Mouse (Mus musculus) forebrain, embryonic 12.5 days (tissue): ENCODE measurements around the gene Ubap2l. TPM values are rescaled to one million over a fixed set of nuclear protein-coding genes. Genes with fewer than 3 reads are reported as not detected.

Source experiments
- ATAC-seq: fragments of 200-750 bp; cut with Nextera tagmentation; 2 replicates; pipeline ENCODE4 v1.8.0; 2017; ENCODE audit warnings: moderate TSS enrichment; ENCODE audit not compliant: low FRiP score
- H3K27ac ChIP-seq: fragments of 300-500 bp; sonication (generic); 2 replicates; pipeline ENCODE4 v1.5.1; 2016; ENCODE audit warnings: mild to moderate bottlenecking
- H3K27me3 ChIP-seq: fragments of 300-500 bp; sonication (generic); 2 replicates; pipeline ENCODE4 v1.6.1; 2016; ENCODE audit warnings: mild to moderate bottlenecking
- H3K36me3 ChIP-seq: fragments of 300-500 bp; sonication (generic); replicated peaks from 2 replicates; pipeline ENCODE4 v1.6.1; 2016; ENCODE audit warnings: mild to moderate bottlenecking
- H3K4me1 ChIP-seq: fragments of 300-500 bp; sonication (generic); 2 replicates; pipeline ENCODE4 v1.6.1; 2016
- H3K4me2 ChIP-seq: fragments of 300-500 bp; sonication (generic); 2 replicates; pipeline ENCODE4 v1.6.1; 2016; ENCODE audit warnings: mild to moderate bottlenecking, moderate library complexity
- H3K4me3 ChIP-seq: fragments of 300-500 bp; sonication (generic); replicated peaks from 2 replicates; pipeline ENCODE4 v1.5.1; 2016; ENCODE audit warnings: mild to moderate bottlenecking
- H3K9ac ChIP-seq: fragments of 300-500 bp; sonication (generic); 2 replicates; pipeline ENCODE4 v1.6.1; 2016; ENCODE audit warnings: mild to moderate bottlenecking
- H3K9me3 ChIP-seq: fragments of 300-500 bp; sonication (generic); 2 replicates; pipeline ENCODE4 v1.6.1; 2016
- WGBS: fragments of 180-500 bp; shearing (Covaris S2); methylation state at CpG from one replicate; pipeline ENCODE4 v1.1.7; 2016; 5-methylcytosine and 5-hydroxymethylcytosine counted together
- polyA plus RNA-seq: library from polyadenylated mRNA; unstranded; fragments of >200 nt; fragmentation: Nextera tagmentation; extraction: Ambion mirVana; gene quantifications from 2 replicates; pipeline ENCODE4 v1.2.1, GENCODE M21; 2016

The Ubap2l gene
- polyA plus RNA-seq, 1 experiment from 2014 or later = 205 TPM

DNA sequence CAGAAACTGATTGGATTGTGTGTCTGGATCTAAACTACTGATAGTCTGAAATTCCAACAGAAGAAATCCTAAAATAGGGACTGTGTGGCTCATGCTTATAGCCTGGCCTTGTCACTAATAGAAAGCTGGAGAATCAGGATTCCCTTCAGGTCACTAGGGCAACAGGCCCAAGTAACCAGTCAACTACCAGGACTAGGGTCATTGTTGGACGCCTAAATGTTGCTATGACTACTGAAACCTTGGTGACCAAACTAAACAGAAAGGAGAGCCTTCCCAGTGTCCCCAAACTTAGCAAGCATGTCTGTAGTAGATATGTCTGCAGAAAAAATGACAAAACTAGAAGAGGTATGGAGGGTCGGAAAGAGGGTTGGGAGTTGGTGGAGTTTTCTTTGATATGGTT, 10.1 kb upstream of the Ubap2l start:
- WGBS = 73% methylated on average over 2 of the region's 2 CpGs
- no peak overlapping the region for H3K9ac ChIP-seq
- no peak overlapping the region for H3K27ac ChIP-seq
- no peaks in the 10 kb centered on the region for H3K27me3 ChIP-seq
- H3K9me3 ChIP-seq = no peaks in the 10 kb centered on the region
- H3K4me3 ChIP-seq = no peak overlapping the region
- H3K4me2 ChIP-seq = no peak overlapping the region
- peaks cover 54% of the 10 kb centered on the region for H3K36me3 ChIP-seq
- no peaks in the 10 kb centered on the region for H3K4me1 ChIP-seq
- ATAC-seq = no peak

DNA sequence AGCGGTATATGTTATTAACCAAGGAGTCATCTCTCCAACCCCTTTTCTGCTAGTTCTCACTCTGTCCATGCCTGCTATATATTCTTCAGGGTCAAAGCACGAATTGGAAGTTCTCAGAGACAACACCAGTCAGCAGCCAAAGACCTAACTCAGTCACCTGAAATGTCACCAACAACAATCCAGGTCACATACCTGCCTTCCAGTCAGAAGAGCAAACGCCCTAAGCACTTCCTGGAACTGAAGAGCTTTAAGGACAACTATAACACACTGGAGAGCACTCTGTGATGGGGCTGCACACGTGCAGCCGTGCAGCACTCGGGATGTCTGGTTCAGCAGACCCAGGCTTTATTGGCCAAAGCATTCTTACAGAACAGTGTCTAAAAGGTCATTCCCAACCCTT, 9.1 kb upstream of the Ubap2l start:
- WGBS = 93% methylated on average over 6 of the region's 6 CpGs
- ATAC-seq = no peak
- H3K27me3 ChIP-seq = no peaks in the 10 kb centered on the region

DNA sequence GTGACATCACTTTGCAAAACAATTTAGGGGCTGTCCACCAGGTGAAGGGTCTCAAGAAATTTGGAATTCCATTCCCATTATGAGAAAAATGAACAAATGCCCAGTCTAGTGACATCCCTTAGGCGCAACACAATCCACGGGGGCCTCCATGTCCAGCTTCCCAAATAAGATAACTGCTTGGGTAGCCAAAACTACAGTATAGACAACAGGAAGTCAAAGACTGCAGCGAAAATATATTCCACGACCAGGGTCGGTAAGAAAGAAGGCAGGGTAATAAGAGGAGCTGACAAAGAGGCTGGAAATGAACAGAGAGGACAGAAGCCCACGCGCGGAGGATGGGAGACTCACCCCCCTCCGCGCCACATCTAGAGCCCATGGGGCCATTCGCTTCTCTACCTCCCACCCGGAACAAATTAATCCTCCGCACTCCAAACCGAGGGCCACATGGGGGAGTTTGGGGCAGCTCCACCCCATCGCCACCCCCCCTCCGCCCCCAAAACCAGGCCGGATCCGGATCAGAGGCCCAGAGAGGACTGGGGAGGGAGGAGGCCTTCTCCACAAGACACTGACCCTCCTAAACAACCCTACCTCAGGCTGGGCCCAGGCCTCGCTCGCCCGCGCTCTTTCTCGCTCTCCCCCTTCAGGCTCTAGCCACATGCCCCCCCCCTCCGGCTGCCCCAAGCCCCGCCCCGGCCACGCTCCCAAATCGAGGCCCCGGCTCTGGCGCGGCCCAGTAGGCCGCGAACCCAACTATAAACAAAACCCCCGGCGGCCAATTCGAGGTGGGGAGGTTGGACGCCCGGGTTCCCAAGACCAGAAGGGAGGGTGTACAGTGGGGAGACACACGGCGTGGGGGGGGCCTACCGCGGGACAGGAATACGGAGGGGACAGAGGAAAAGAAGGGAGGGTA, 732 bp downstream of the Ubap2l start, which contains the start of gene 4933434E20Rik:
Gene 4933434E20Rik, plus strand, starts transcription at position 196 of the 910 bp plus-strand sequence.
- peaks cover 32% of the 10 kb centered on the region for H3K4me1 ChIP-seq
- under 1% methylated on average over 43 of the region's 43 CpGs for WGBS
- no peaks in the 10 kb centered on the region for H3K27me3 ChIP-seq

More for the DNA sequence above, 9.1 kb upstream of the Ubap2l start:
- no peak overlapping the region for H3K4me3 ChIP-seq
- H3K4me1 ChIP-seq = no peaks in the 10 kb centered on the region
- no peaks in the 10 kb centered on the region for H3K9me3 ChIP-seq
- peaks cover 64% of the 10 kb centered on the region for H3K36me3 ChIP-seq
- H3K9ac ChIP-seq = no peak overlapping the region
- no peak overlapping the region for H3K4me2 ChIP-seq
- no peak overlapping the region for H3K27ac ChIP-seq

DNA sequence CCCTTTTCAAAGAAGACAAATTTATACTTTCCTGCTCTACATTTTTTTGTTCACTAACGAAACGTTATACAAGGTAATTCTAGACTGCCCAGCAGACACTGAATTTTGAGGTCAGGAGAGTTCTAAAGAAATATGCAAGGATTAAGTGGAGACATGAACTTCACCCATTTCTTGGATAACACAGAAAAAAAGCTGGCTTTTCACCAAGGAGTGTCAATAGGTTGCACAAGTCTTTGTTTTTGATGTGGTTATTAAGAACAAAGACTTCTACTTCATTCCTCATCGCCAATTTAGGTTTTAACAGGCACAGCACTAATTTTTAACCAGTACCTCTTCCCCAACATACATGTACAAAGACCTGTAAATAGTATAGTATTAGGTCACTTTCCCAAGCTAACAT, 2.7 kb downstream of the Ubap2l start:
- Histone ChIP-seq H3K9me3 (no peaks in the 10 kb centered on the region), H3K27ac (no peak overlapping the region), H3K4me2 (no peak overlapping the region), H3K4me3 (no peak overlapping the region), H3K27me3 (no peaks in the 10 kb centered on the region), H3K36me3 (peaks cover 26% of the 10 kb centered on the region), H3K4me1 (peaks cover 23% of the 10 kb centered on the region), H3K9ac (no peak overlapping the region)
- no peak for ATAC-seq
- WGBS = 65% methylated on average over 3 of the region's 3 CpGs

More for the DNA sequence above, 732 bp downstream of the Ubap2l start, which contains the start of gene 4933434E20Rik:
- peak within 1 kb of the TSS; percentile 77 for H3K4me3 ChIP-seq
- H3K9me3 ChIP-seq = no peaks in the 10 kb centered on the region
- peak; percentile 79 for ATAC-seq
- H3K9ac ChIP-seq = peak within 1 kb of the TSS; percentile 96
- peak within 1 kb of the TSS; percentile 67 for H3K4me2 ChIP-seq
- H3K27ac ChIP-seq = peak within 1 kb of the TSS; percentile 94
- peaks cover 26% of the 10 kb centered on the region for H3K36me3 ChIP-seq

DNA sequence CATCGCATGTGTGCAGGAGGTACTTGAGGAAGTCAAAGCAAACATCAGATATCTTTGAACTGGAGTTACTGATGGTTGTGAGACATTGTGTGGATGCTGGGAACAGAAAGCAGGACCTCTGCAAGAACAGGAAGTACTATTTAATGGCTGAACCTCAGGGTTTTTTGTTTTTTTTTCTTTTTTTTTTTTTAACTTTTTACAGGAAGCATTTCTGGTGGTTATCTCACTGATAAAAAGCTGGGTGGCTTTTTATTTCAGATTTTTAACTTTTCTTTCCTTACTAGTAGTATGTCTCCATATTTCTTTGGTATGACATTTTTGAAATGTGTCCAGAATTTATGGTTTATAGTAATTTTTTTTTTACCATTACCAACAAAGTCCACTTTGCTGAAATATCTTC, 16.2 kb downstream of the Ubap2l start:
- peaks cover 77% of the 10 kb centered on the region for H3K36me3 ChIP-seq
- 100% methylated on average over 1 of the region's 1 CpGs for WGBS
- H3K4me3 ChIP-seq = no peak overlapping the region
- H3K4me2 ChIP-seq = no peak overlapping the region
- H3K4me1 ChIP-seq = no peaks in the 10 kb centered on the region
- no peak for ATAC-seq
- H3K9me3 ChIP-seq = no peaks in the 10 kb centered on the region
- no peak overlapping the region for H3K9ac ChIP-seq
- no peaks in the 10 kb centered on the region for H3K27me3 ChIP-seq
- H3K27ac ChIP-seq = no peak overlapping the region

DNA sequence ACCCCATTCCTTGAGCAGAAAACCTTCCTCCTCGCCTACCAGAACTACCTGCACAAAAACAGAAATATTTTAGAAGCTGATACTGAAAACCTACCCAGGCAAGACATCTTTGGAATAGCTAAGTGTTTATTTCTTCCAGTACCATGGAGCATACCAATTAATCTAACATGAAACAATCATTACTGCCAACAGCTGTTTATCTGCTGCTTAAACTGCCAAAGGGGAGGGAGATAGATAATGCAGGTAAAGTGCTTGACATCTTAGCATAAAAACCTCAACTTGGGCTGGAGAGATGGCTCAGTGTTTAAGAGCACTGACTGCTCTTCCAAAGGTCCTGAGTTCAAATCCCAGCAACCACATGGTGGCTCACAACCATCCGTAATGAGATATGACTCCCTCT, 17.8 kb downstream of the Ubap2l start:
- Histone ChIP-seq H3K27ac (no peak overlapping the region), H3K9ac (no peak overlapping the region), H3K36me3 (peaks cover 78% of the 10 kb centered on the region), H3K4me3 (no peak overlapping the region), H3K4me1 (no peaks in the 10 kb centered on the region), H3K9me3 (no peaks in the 10 kb centered on the region), H3K4me2 (no peak overlapping the region), H3K27me3 (no peaks in the 10 kb centered on the region)
- whole genome bisulfite sequencing = 93% methylated on average over 2 of the region's 2 CpGs
- no peak for ATAC-seq

DNA sequence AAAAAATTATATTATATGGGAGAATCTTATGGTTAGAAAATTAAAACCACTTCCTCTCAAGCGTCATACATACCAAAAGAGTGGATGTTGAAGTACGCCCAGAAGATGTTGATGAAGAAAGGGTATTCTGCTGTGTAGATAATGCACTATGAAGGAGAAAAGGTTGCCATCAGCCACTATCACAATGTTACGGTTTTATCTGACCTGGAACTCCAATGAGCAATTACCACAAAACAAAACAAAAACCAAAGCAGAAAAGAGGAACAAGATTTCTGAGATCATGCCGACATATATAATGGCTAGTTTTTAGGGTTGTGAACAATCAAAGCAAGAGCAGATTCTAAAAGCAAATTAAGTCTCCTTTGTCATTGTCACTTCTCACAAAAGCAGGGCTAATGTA, 35.8 kb downstream of the Ubap2l start:
- Histone ChIP-seq H3K4me3 (no peak overlapping the region), H3K9me3 (no peaks in the 10 kb centered on the region), H3K4me1 (no peaks in the 10 kb centered on the region), H3K27me3 (no peaks in the 10 kb centered on the region), H3K9ac (no peak overlapping the region), H3K36me3 (peaks cover 96% of the 10 kb centered on the region), H3K4me2 (no peak overlapping the region), H3K27ac (no peak overlapping the region)
- ATAC-seq = no peak
- WGBS = 92% methylated on average over 4 of the region's 4 CpGs

DNA sequence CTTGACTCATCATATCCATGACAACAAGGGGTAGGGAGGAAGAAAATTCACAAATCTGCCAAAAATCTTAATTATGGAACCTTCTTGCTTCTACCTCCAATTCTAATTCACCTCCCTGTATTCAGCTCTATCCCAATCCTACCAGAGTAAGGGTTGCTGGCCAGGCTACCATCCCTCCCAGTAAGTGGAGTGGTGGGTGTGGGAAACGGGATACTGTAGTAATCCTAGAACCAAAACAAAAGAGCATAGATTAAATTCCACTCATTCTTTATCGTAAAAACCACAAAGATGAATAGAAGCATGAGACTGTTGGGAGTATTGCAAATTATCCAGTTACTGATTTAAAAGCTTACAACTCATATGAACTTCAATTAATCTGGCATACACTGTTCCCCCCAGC, 42.1 kb downstream of the Ubap2l start:
- H3K9ac ChIP-seq = no peak overlapping the region
- H3K4me2 ChIP-seq = no peak overlapping the region
- H3K9me3 ChIP-seq = no peaks in the 10 kb centered on the region
- no peaks in the 10 kb centered on the region for H3K4me1 ChIP-seq
- 95% methylated on average over 2 of the region's 2 CpGs for WGBS
- H3K36me3 ChIP-seq = peaks cover 94% of the 10 kb centered on the region
- no peak for ATAC-seq
- H3K4me3 ChIP-seq = no peak overlapping the region
- no peak overlapping the region for H3K27ac ChIP-seq
- no peaks in the 10 kb centered on the region for H3K27me3 ChIP-seq

DNA sequence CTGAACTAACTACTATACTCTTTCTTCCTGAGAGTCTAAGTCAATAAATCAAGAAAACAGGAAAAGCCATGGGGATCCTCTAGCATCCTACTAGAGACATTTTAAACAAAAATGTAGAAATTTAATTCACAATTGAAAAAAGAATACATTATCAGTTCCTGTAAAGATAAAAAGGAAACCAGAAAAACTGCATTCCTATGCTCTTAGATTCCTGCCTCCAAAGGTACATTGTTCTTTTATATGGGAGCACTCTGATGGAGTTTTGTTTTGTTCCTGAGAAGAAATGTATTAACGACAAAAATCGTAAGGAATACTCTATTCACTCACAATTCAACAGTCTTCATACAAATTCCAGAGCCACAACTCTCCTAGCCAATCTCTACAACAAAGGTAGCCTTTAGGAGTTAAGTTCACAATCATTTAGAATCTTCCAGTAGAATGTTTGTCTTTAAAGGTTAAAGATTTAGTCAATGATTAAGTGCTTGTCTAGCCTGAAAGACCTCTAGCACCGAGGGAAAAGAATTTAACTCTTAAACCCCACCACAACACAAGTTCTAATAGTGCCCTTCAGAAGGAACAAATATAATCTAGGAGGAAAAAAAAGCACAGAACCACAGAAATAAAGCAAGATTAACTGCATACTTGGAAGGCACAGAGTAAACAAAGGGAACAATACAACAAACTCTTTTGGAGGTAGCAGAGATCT, 48.2 kb downstream of the Ubap2l start:
- Histone ChIP-seq H3K4me1 (peaks cover 6% of the 10 kb centered on the region), H3K4me2 (no peak overlapping the region), H3K36me3 (peaks cover 66% of the 10 kb centered on the region), H3K4me3 (no peak overlapping the region), H3K9ac (no peak overlapping the region), H3K27ac (no peak overlapping the region), H3K9me3 (no peaks in the 10 kb centered on the region), H3K27me3 (no peaks in the 10 kb centered on the region)
- no peak for ATAC-seq
- 79% methylated on average over 3 of the region's 3 CpGs for WGBS

DNA sequence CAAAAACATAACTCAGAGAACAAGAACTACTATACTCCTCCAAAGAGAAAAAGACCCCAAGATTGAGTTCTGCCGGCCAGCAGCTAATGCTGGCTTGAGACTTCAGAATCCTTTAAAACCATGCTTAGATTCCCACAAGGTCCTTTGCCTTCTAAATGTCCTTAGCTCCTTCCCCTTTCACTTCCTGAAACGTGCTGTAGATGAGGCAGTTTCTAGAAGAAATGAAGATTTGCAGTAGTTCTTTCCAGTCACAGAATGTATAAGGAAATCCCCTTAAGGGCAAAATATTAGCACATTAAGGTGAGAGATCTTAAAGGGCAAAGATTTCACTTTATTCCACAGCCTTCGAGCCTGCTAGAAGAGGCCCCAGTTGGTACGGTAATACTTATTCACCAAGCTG, 52.6 kb downstream of the Ubap2l start:
- ATAC-seq = no peak
- H3K27ac ChIP-seq = no peak overlapping the region
- peaks cover 45% of the 10 kb centered on the region for H3K36me3 ChIP-seq
- no peak overlapping the region for H3K4me3 ChIP-seq
- WGBS = 90% methylated on average over 4 of the region's 4 CpGs
- H3K9ac ChIP-seq = no peak overlapping the region
- no peaks in the 10 kb centered on the region for H3K9me3 ChIP-seq
- no peaks in the 10 kb centered on the region for H3K27me3 ChIP-seq
- no peak overlapping the region for H3K4me2 ChIP-seq
- H3K4me1 ChIP-seq = peaks cover 22% of the 10 kb centered on the region

DNA sequence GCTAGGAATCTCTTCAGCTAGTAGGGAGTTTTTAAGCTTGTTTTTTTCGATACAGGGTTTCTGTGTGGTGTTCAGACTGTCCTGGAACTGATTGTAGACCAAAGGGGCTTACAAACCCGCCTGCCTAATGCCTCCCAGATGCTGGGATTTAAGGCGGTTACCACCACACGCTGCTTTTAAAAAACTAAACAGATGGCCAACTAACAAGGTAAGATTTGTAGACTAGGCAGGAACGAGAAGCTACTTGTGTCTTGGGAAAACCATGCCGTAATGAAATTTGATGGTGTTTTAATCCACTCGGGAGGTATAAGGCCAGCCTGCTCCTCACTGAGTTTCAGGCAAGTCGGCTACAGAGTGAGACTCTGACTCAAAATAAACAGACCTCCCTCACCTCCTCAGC, 53.3 kb downstream of the Ubap2l start:
- H3K36me3 ChIP-seq = peaks cover 48% of the 10 kb centered on the region

DNA sequence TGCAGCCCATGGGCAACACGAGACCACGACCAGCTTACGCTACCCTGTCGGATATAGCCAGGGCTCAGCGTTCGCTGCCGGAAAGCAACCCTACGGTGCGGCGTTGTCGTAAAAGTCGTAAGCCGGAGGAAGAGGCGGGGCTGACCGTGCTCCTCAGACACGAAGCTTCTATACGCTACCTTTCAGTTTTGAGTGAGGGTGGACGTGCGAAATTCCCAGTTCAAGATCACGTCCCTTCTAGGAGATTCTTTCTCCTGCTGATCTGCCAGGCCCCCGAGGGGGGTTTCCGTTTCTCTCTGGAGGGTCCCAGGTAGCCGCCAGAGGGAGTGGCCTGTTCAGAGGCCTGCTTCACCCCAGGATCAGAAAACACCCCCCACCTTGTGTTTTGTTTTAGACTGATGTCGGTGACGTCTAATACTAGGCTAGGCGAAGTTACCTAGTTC, 53.8 kb downstream of the Ubap2l start, which contains the start of gene Hax1:
Gene Hax1, minus strand, starts transcription at position 169 of the 443 bp plus-strand sequence.
- H3K27ac ChIP-seq = peak within 1 kb of the TSS; percentile 90
- H3K27me3 ChIP-seq = no peaks in the 10 kb centered on the region
- peak within 1 kb of the TSS; percentile 77 for H3K9ac ChIP-seq
- peak; percentile 95 for ATAC-seq
- peak within 1 kb of the TSS; percentile 69 for H3K4me3 ChIP-seq
- H3K36me3 ChIP-seq = peaks cover 48% of the 10 kb centered on the region
- H3K9me3 ChIP-seq = no peaks in the 10 kb centered on the region
- peaks cover 22% of the 10 kb centered on the region for H3K4me1 ChIP-seq
- H3K4me2 ChIP-seq = peak within 1 kb of the TSS; percentile 84
- under 1% methylated on average over 26 of the region's 26 CpGs for WGBS

More for the DNA sequence above, 53.3 kb downstream of the Ubap2l start:
- WGBS = 25% methylated on average over 8 of the region's 8 CpGs
- H3K27ac ChIP-seq = peak overlapping the region; percentile 90
- no peak for ATAC-seq
- H3K4me1 ChIP-seq = peaks cover 22% of the 10 kb centered on the region
- H3K9me3 ChIP-seq = no peaks in the 10 kb centered on the region
- H3K4me2 ChIP-seq = peak overlapping the region; percentile 84
- no peaks in the 10 kb centered on the region for H3K27me3 ChIP-seq
- peak overlapping the region; percentile 69 for H3K4me3 ChIP-seq
- H3K9ac ChIP-seq = peak overlapping the region; percentile 77
